Mouse (Mus musculus) embryonic fibroblast, embryonic 13.5 days (primary cell): ENCODE data around the gene Olfr332.
"Not testable (repeated sequence)": the region's sequence is repeated elsewhere in the genome, so short reads cannot be mapped to it uniquely, and the experiment has no call there.

Source experiments
- CTCF ChIP-seq: IDR thresholded peaks from 2 replicates; pipeline ENCODE4 v1.5.1; 2011; ENCODE audit warnings: mild to moderate bottlenecking, control low read depth, low read length, moderate library complexity, borderline replicate concordance; ENCODE audit not compliant: insufficient read depth
- POLR2A ChIP-seq: IDR thresholded peaks from 2 replicates; pipeline ENCODE4 v1.6.1; 2011; ENCODE audit warnings: low read depth, mild to moderate bottlenecking, control low read depth, low read length, moderate library complexity

DNA sequence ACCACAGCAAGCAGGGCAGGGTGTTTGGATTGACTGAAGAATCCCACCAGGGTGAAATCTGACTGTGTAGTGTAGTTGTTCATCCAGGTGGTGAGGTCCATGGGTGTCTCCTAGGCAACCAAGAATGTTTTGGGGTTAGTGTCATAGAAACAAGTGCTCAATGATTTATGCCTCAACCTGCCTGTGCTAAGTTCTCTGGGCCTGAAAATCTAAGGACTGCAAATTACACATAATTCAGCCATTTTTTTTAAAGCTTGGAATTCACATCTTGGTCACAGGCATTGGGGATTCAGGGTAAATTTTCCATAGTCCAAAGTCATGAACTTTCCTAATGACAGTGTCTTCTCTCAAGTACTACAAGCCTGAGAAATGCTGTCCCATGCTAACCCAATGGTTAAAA is 10.1 kb upstream of the Olfr332 start, which contains the start of gene Olfr331:
- TF ChIP-seq CTCF, POLR2A: not testable (repeated sequence)
